Mouse (Mus musculus): Measurements from ENCODE around the gene Krt80. TPM values are rescaled to one million over a fixed set of nuclear protein-coding genes. Genes with fewer than 3 reads are reported as not detected.

Gene Krt80
- polyA plus RNA-seq, 1 experiment, result 10.1 TPM

DNA sequence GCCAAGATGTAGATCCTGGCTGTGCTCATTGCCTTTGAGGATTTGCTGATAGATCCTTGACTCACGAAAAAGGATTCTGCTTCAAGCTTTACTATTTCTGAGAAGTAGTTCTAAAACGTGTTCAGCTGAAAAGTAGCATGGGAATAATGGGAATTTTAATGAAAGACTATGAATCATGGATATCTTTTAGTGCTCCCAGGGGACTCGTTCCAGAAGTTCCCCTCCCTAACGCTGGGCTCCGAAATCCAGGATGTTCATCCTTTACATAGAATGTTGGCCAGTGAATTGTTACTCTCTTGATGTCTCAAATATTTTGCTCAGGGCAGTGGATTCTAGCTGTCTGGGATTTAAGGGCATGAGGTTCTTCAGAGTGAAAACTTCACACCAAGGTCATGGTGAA is 22.3 kb upstream of the Krt80 start:
- Histone ChIP-seq H3K79me3 (ENCODE audit: low read depth) (no peaks in the 10 kb centered on the region), H3K79me2 (ENCODE audit: control insufficient read depth, insufficient read depth) (no peaks in the 10 kb centered on the region), H3K27me3 (ENCODE audit: control insufficient read depth, insufficient read depth, insufficient read length) (peaks cover 10% of the 10 kb centered on the region), H3K36me3 (ENCODE audit: control insufficient read depth, insufficient read depth) (no peaks in the 10 kb centered on the region), H3ac (ENCODE audit: control insufficient read depth, insufficient read length, low read depth) (no peak overlapping the region), H3K4me3 (ENCODE audit: insufficient read depth, poor library complexity, severe bottlenecking) (no peak overlapping the region)
- TF ChIP-seq USF1 (IDR thresholded peaks at IDR 0.05; ENCODE audit: low read depth) (no peak), FOSL1 (IDR thresholded peaks at IDR 0.05; ENCODE audit: insufficient read depth, low read length, poor library complexity, severe bottlenecking) (peak; percentile 41)

DNA sequence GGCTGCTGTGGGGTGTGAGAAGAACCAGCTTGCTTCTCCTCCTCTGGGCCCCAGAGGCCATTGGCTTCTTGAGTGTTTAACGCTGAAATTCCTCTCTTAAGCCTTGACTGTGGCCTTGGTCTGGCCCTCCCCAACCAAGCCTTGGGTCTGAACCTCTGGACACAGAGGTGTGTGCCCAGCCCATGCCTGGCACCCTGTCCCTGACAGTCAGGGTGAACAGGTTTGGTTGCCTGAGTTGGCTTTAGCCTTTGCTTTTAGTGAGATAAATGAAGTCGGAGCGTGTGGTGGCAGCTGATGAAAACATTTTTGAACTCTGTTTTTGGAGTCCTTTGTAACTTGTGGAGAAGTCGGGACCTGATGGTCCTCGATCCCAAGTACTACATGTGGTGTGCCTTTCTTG is 20.2 kb upstream of the Krt80 start:
- no peak overlapping the region for H3K4me3 ChIP-seq (ENCODE audit: insufficient read depth, poor library complexity, severe bottlenecking)
- H3K27me3 ChIP-seq (ENCODE audit: control insufficient read depth, insufficient read depth, insufficient read length), result peaks cover 4% of the 10 kb centered on the region
- TF ChIP-seq USF1 (IDR thresholded peaks at IDR 0.05; ENCODE audit: low read depth) (no peak), MAX (IDR thresholded peaks at IDR 0.05) (no peak), MYOD1 (IDR thresholded peaks at IDR 0.05; ENCODE audit: control insufficient read depth, insufficient read length, low read depth) (no peak), CTCF (IDR thresholded peaks at IDR 0.05; ENCODE audit: control insufficient read depth, insufficient read depth, insufficient read length) (no peak), FOSL1 (IDR thresholded peaks at IDR 0.05; ENCODE audit: insufficient read depth, low read length, poor library complexity, severe bottlenecking) (no peak), MYOG (IDR thresholded peaks at IDR 0.05; ENCODE audit: control insufficient read depth, extremely low read depth, insufficient read length) (no peak), CEBPB (IDR thresholded peaks at IDR 0.05; ENCODE audit: low read depth) (no peak)
- H3K79me2 ChIP-seq (ENCODE audit: control insufficient read depth, insufficient read depth), result no peaks in the 10 kb centered on the region
- no peaks in the 10 kb centered on the region for H3K79me3 ChIP-seq (ENCODE audit: low read depth)
- no peak overlapping the region for H3ac ChIP-seq (ENCODE audit: control insufficient read depth, insufficient read length, low read depth)
- no peaks in the 10 kb centered on the region for H3K36me3 ChIP-seq (ENCODE audit: control insufficient read depth, insufficient read depth)

DNA sequence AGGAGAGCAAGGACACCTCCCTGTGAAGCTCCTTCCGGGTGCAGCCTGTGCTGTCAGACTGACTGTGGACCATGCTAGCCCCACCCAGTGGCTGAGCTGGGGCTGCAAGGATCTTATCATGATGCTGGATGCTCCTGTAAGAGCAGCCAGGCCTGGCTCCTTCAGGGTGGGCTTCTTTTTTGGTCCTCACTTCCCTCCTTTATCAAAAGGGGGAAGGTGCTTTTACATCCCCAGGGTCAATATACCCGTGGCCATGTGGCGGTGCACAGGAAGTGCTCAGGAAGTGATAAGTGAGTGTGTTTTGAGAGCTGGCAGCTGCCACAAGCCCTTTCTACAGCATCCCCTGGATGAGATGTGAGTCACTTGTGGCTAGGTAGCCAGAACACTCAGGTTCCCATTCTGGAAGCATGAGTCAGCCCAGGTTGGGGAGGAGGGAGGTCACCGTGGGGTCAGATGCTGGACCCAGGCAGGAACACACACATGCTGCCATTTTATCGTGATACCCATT is 18.1 kb upstream of the Krt80 start:
- peak; percentile 78 for TF ChIP-seq MYOD1 (IDR thresholded peaks at IDR 0.05; ENCODE audit: control insufficient read depth, insufficient read length, low read depth)
- TF ChIP-seq CEBPB (IDR thresholded peaks at IDR 0.05; ENCODE audit: low read depth), result no peak
- TF ChIP-seq MYOG (IDR thresholded peaks at IDR 0.05; ENCODE audit: control insufficient read depth, extremely low read depth, insufficient read length), result no peak
- TF ChIP-seq CTCF (IDR thresholded peaks at IDR 0.05; ENCODE audit: control insufficient read depth, insufficient read depth, insufficient read length), result no peak
- peak; percentile 77 for TF ChIP-seq MAX (IDR thresholded peaks at IDR 0.05)
- TF ChIP-seq USF1 (IDR thresholded peaks at IDR 0.05; ENCODE audit: low read depth), result no peak
- peak; percentile 84 for TF ChIP-seq FOSL1 (IDR thresholded peaks at IDR 0.05; ENCODE audit: insufficient read depth, low read length, poor library complexity, severe bottlenecking)
- no peaks in the 10 kb centered on the region for H3K27me3 ChIP-seq (ENCODE audit: control insufficient read depth, insufficient read depth, insufficient read length)

DNA sequence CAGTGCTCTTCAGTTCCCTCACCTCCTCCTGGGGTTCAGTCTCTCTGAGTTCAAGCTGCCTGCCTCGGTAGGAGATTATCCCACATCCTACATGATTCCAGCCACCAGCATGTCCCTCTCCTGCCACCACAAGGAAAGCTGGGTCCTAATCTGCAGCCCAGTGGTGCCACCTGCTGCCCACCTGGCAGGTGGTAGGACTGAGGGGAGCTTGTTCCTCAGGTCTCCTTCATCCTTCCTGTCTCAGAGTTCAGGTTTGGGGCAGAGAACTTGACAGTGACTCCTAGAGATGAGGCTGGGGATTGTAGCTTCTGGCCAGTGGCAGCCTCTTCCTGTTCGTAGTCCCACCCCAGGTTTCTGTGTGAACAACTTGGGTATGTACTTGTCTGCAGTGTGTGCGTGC is 17.2 kb upstream of the Krt80 start:
- TF ChIP-seq CEBPB (IDR thresholded peaks at IDR 0.05; ENCODE audit: low read depth) (no peak), MYOD1 (IDR thresholded peaks at IDR 0.05; ENCODE audit: control insufficient read depth, insufficient read length, low read depth) (no peak), MYOG (IDR thresholded peaks at IDR 0.05; ENCODE audit: control insufficient read depth, extremely low read depth, insufficient read length) (no peak), FOSL1 (IDR thresholded peaks at IDR 0.05; ENCODE audit: insufficient read depth, low read length, poor library complexity, severe bottlenecking) (no peak), USF1 (IDR thresholded peaks at IDR 0.05; ENCODE audit: low read depth) (no peak), CTCF (IDR thresholded peaks at IDR 0.05; ENCODE audit: control insufficient read depth, insufficient read depth, insufficient read length) (peak; percentile 62), MAX (IDR thresholded peaks at IDR 0.05) (no peak)

More for the DNA sequence above, 18.1 kb upstream of the Krt80 start:
- Histone ChIP-seq H3K4me3 (ENCODE audit: insufficient read depth, poor library complexity, severe bottlenecking) (no peak overlapping the region), H3K36me3 (ENCODE audit: control insufficient read depth, insufficient read depth) (no peaks in the 10 kb centered on the region), H3K79me3 (ENCODE audit: low read depth) (no peaks in the 10 kb centered on the region), H3ac (ENCODE audit: control insufficient read depth, insufficient read length, low read depth) (no peak overlapping the region), H3K79me2 (ENCODE audit: control insufficient read depth, insufficient read depth) (no peaks in the 10 kb centered on the region)

DNA sequence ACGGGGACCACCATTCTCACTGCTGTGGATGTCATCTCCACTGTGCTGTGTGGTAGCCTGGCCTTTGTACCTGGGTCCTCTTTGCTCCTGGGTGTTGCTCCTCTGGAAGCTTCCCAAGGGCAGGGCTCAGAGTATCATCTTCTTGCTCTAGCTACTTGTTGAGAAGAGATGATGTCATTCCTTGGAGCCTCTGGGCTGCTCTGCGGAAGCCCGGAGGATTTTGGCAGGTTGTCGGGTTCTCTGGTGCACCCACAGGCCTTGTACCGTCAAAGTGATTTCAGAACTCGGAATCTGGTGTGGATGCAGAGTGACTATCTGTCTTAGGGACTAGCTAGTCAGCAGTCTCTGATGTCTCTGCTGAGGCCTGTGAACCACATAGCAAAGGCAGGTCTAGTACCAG is 15.1 kb upstream of the Krt80 start:
- Histone ChIP-seq H3K36me3 (ENCODE audit: control insufficient read depth, insufficient read depth) (no peaks in the 10 kb centered on the region), H3K4me3 (ENCODE audit: insufficient read depth, poor library complexity, severe bottlenecking) (no peak overlapping the region), H3ac (ENCODE audit: control insufficient read depth, insufficient read length, low read depth) (no peak overlapping the region), H3K79me2 (ENCODE audit: control insufficient read depth, insufficient read depth) (peaks cover 12% of the 10 kb centered on the region), H3K27me3 (ENCODE audit: control insufficient read depth, insufficient read depth, insufficient read length) (no peaks in the 10 kb centered on the region), H3K79me3 (ENCODE audit: low read depth) (peaks cover 3% of the 10 kb centered on the region)
- no peak for TF ChIP-seq USF1 (IDR thresholded peaks at IDR 0.05; ENCODE audit: low read depth)
- no peak for TF ChIP-seq MYOG (IDR thresholded peaks at IDR 0.05; ENCODE audit: control insufficient read depth, extremely low read depth, insufficient read length)
- TF ChIP-seq MAX (IDR thresholded peaks at IDR 0.05), result no peak
- no peak for TF ChIP-seq CTCF (IDR thresholded peaks at IDR 0.05; ENCODE audit: control insufficient read depth, insufficient read depth, insufficient read length)
- no peak for TF ChIP-seq FOSL1 (IDR thresholded peaks at IDR 0.05; ENCODE audit: insufficient read depth, low read length, poor library complexity, severe bottlenecking)
- TF ChIP-seq MYOD1 (IDR thresholded peaks at IDR 0.05; ENCODE audit: control insufficient read depth, insufficient read length, low read depth), result no peak
- no peak for TF ChIP-seq CEBPB (IDR thresholded peaks at IDR 0.05; ENCODE audit: low read depth)

More for the DNA sequence above, 17.2 kb upstream of the Krt80 start:
- H3K79me2 ChIP-seq (ENCODE audit: control insufficient read depth, insufficient read depth), result no peaks in the 10 kb centered on the region
- no peaks in the 10 kb centered on the region for H3K79me3 ChIP-seq (ENCODE audit: low read depth)
- H3ac ChIP-seq (ENCODE audit: control insufficient read depth, insufficient read length, low read depth), result no peak overlapping the region
- no peak overlapping the region for H3K4me3 ChIP-seq (ENCODE audit: insufficient read depth, poor library complexity, severe bottlenecking)
- no peaks in the 10 kb centered on the region for H3K27me3 ChIP-seq (ENCODE audit: control insufficient read depth, insufficient read depth, insufficient read length)
- H3K36me3 ChIP-seq (ENCODE audit: control insufficient read depth, insufficient read depth), result no peaks in the 10 kb centered on the region

DNA sequence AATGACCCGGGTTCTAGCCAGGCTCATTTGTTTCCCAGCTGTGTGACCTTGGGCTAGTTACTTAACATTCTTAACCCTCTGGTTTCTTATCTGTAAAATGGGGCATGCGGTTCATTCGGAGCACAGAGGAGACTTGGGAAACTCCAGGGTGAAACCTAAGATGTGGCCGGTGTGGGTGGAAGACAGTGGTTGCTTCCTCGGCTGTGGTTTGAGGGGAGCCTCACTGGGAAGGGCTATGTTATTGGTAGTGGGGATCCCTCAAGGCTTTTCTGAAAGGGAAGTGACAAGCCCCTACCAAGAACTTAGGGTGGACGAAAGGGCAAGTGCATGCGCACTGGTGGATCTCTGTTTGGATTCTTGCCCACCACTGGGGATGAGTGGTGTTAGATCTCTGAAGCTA is 14.6 kb upstream of the Krt80 start:
- Histone ChIP-seq H3K79me2 (ENCODE audit: control insufficient read depth, insufficient read depth) (peaks cover 12% of the 10 kb centered on the region), H3K27me3 (ENCODE audit: control insufficient read depth, insufficient read depth, insufficient read length) (no peaks in the 10 kb centered on the region), H3K4me3 (ENCODE audit: insufficient read depth, poor library complexity, severe bottlenecking) (no peak overlapping the region), H3K79me3 (ENCODE audit: low read depth) (peaks cover 3% of the 10 kb centered on the region), H3ac (ENCODE audit: control insufficient read depth, insufficient read length, low read depth) (no peak overlapping the region), H3K36me3 (ENCODE audit: control insufficient read depth, insufficient read depth) (no peaks in the 10 kb centered on the region)
- TF ChIP-seq MYOD1 (IDR thresholded peaks at IDR 0.05; ENCODE audit: control insufficient read depth, insufficient read length, low read depth) (peak; percentile 9), CTCF (IDR thresholded peaks at IDR 0.05; ENCODE audit: control insufficient read depth, insufficient read depth, insufficient read length) (no peak)

All from C2C12 (cell line).